Mouse (Mus musculus) macrophage (primary cell): Measurements from ENCODE around the gene Ern1. TPM values are rescaled to one million over a fixed set of nuclear protein-coding genes. Genes with fewer than 3 reads are reported as not detected.

Source experiments
- H3K27ac ChIP-seq: fragments of 350-480 bp; formaldehyde crosslinking; 2 replicates; pipeline ENCODE4 v1.9.0; 2021
- H3K36me3 ChIP-seq: fragments of 350-480 bp; formaldehyde crosslinking; 2 replicates; pipeline ENCODE4 v1.9.0; 2021; ENCODE audit errors: inconsistent target
- H3K4me3 ChIP-seq: fragments of 350-480 bp; formaldehyde crosslinking; 2 replicates; pipeline ENCODE4 v1.9.0; 2021; ENCODE audit errors: inconsistent target
- H3K79me2 ChIP-seq: fragments of 350-480 bp; formaldehyde crosslinking; 2 replicates; pipeline ENCODE4 v1.9.0; 2021; ENCODE audit errors: inconsistent target
- WGBS: methylation state at CpG from one replicate; pipeline ENCODE4 v1.1.7; 2026; ENCODE audit warnings: inconsistent platforms; ENCODE audit not compliant: missing documents; 5-methylcytosine and 5-hydroxymethylcytosine counted together
- polyA plus RNA-seq: library from polyadenylated mRNA; stranded (reverse); fragments of 250-400 nt; gene quantifications from 3 replicates; pipeline ENCODE4 v1.2.4, GENCODE M21; 2018; ENCODE audit warnings: inconsistent platforms

Gene Ern1
- polyA plus RNA-seq, 1 experiment from 2014 or later: 18.0 TPM

GRCm38 (mm10) chr11:106514446-106514845 lies 26.8 kb upstream of the Ern1 start:
- Histone ChIP-seq H3K36me3 (peaks cover 38% of the 10 kb centered on the region), H3K79me2 (no peaks in the 10 kb centered on the region), H3K27ac (no peak overlapping the region), H3K4me3 (no peak overlapping the region)
- 83% methylated on average over 5 of the region's 5 CpGs for WGBS

GRCm38 (mm10) chr11:106513166-106513565 lies 25.5 kb upstream of the Ern1 start:
- Histone ChIP-seq H3K27ac (no peak overlapping the region), H3K36me3 (peaks cover 36% of the 10 kb centered on the region), H3K79me2 (no peaks in the 10 kb centered on the region), H3K4me3 (no peak overlapping the region)
- WGBS: 84% methylated on average over 2 of the region's 2 CpGs

DNA sequence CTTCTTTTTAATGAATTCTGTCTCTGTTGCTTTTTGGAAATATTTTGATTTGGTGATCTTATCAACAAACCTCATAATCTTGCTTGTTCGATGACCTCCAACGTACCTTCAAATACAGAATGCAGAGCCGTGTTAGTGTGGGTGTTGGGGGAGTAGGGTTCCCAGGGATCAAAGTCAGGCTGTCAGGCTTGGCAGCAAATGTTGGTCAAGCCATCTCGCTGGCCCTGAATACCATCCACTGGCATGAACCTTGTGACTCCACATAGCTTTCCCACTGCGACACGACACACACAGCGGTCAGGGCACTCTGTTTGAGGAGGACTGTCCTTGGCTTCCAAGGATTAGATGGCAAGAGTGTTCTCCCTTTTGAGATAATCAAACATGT lies 24.3 kb upstream of the Ern1 start:
- Histone ChIP-seq H3K79me2 (no peaks in the 10 kb centered on the region), H3K4me3 (no peak overlapping the region), H3K27ac (no peak overlapping the region), H3K36me3 (peaks cover 28% of the 10 kb centered on the region; the same call in 1 of the 2 replicates)
- 97% methylated on average over 7 of the region's 7 CpGs for WGBS

GRCm38 (mm10) chr11:106511236-106512005 lies 23.8 kb upstream of the Ern1 start:
- H3K36me3 ChIP-seq: peaks cover 26% of the 10 kb centered on the region; the same call in 1 of the 2 replicates
- no peak overlapping the region for H3K4me3 ChIP-seq
- H3K79me2 ChIP-seq: no peaks in the 10 kb centered on the region
- WGBS: 92% methylated on average over 13 of the region's 14 CpGs
- H3K27ac ChIP-seq: no peak overlapping the region

DNA sequence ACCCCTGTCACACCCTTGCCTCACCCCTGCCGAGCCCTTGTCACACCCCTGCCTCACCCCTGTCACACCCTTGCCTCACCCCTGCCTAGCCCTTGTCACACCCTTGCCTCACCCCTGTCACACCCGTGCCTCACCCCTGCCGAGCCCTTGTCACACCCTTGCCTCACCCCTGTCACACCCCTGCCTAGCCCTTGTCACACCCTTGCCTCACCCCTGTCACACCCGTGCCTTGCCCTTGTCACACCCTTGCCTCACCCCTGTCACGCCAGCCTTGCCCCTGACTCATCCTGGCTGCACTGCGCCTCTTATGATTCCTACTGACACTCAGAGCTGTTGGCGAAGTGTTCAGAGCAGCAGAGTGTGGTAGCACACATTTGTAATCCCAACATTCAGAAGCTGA lies 20.0 kb upstream of the Ern1 start:
- Histone ChIP-seq H3K4me3 (no peak overlapping the region), H3K36me3 (peaks cover 21% of the 10 kb centered on the region; the same call in 1 of the 2 replicates), H3K79me2 (no peaks in the 10 kb centered on the region), H3K27ac (no peak overlapping the region)
- WGBS: 86% methylated on average over 7 of the region's 7 CpGs

DNA sequence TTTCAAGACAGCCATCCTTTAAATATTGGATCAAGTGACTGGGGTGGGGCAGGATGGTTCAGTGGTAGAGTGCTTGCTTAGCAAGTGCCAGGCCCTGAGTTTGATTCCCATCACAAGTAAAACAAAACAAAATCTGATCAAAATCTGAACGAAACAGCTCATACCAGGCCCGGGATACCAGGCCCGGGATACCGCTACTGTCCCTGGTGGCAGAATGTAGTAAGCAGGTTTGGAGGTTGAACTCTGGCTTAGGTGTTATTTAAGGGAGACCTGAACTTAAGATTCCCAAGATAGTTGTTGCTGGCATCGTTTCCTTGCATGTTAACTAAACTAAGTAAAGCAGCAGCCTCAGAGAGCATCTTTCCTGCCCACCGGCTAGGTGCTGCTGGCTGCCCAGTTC lies 18.6 kb upstream of the Ern1 start:
- no peaks in the 10 kb centered on the region for H3K79me2 ChIP-seq
- H3K36me3 ChIP-seq: peaks cover 12% of the 10 kb centered on the region; the same call in 1 of the 2 replicates
- WGBS: 98% methylated on average over 6 of the region's 6 CpGs
- H3K4me3 ChIP-seq: no peak overlapping the region
- H3K27ac ChIP-seq: no peak overlapping the region

GRCm38 (mm10) chr11:106504129-106504528 lies 16.5 kb upstream of the Ern1 start:
- H3K36me3 ChIP-seq: peaks cover 10% of the 10 kb centered on the region; the same call in 1 of the 2 replicates

GRCm38 (mm10) chr11:106503425-106503717 lies 15.7 kb upstream of the Ern1 start:
- H3K79me2 ChIP-seq: no peaks in the 10 kb centered on the region
- peaks cover 3% of the 10 kb centered on the region; the same call in 1 of the 2 replicates for H3K36me3 ChIP-seq
- H3K4me3 ChIP-seq: no peak overlapping the region
- WGBS: 86% methylated on average over 4 of the region's 4 CpGs
- H3K27ac ChIP-seq: no peak overlapping the region

More at GRCm38 (mm10) chr11:106504129-106504528, 16.5 kb upstream of the Ern1 start:
- Histone ChIP-seq H3K4me3 (no peak overlapping the region), H3K79me2 (no peaks in the 10 kb centered on the region), H3K27ac (no peak overlapping the region)

- no peak overlapping the region for H3K27ac ChIP-seq
These were observed 15.2 kb upstream of the Ern1 start for GRCm38 (mm10) chr11:106502631-106503424.

DNA sequence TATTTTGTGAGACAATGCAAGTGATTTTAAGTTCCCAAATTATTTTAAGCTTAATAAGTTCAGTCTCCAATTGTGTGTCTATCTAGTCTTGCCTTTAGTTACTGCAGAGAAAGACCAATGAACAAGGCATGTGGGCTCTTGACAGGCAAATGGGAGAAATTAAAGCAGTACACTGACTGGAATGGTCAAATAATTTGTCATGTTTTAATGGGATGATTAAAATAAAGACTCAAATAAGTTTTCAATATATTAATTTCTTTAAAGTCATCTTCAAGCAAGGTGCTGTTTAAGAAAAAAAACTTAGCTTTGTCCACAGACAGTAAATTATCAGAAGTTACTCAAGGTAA lies 14.5 kb upstream of the Ern1 start:
- Histone ChIP-seq H3K27ac (no peak overlapping the region), H3K79me2 (no peaks in the 10 kb centered on the region), H3K4me3 (no peak overlapping the region), H3K36me3 (peaks cover 3% of the 10 kb centered on the region; the same call in 1 of the 2 replicates)

More at GRCm38 (mm10) chr11:106502631-106503424, 15.2 kb upstream of the Ern1 start:
- no peak overlapping the region for H3K4me3 ChIP-seq
- peaks cover 3% of the 10 kb centered on the region; the same call in 1 of the 2 replicates for H3K36me3 ChIP-seq
- WGBS: 84% methylated on average over 13 of the region's 13 CpGs
- no peaks in the 10 kb centered on the region for H3K79me2 ChIP-seq

GRCm38 (mm10) chr11:106501308-106502158 lies 13.9 kb upstream of the Ern1 start:
- Histone ChIP-seq H3K36me3 (peaks cover 3% of the 10 kb centered on the region; the same call in 1 of the 2 replicates), H3K4me3 (peak overlapping the region; percentile 93), H3K27ac (peak overlapping the region; percentile 87), H3K79me2 (no peaks in the 10 kb centered on the region)
- 11% methylated on average over 22 of the region's 22 CpGs for WGBS

GRCm38 (mm10) chr11:106500393-106501307 lies 13.0 kb upstream of the Ern1 start:
- Histone ChIP-seq H3K4me3 (peak overlapping the region; percentile 93), H3K79me2 (no peaks in the 10 kb centered on the region), H3K36me3 (0 out of 2 replicates have a peak, but pooled peaks cover 3% of the 10 kb centered on the region), H3K27ac (peak overlapping the region; percentile 87)
- WGBS: 1% methylated on average over 49 of the region's 55 CpGs

DNA sequence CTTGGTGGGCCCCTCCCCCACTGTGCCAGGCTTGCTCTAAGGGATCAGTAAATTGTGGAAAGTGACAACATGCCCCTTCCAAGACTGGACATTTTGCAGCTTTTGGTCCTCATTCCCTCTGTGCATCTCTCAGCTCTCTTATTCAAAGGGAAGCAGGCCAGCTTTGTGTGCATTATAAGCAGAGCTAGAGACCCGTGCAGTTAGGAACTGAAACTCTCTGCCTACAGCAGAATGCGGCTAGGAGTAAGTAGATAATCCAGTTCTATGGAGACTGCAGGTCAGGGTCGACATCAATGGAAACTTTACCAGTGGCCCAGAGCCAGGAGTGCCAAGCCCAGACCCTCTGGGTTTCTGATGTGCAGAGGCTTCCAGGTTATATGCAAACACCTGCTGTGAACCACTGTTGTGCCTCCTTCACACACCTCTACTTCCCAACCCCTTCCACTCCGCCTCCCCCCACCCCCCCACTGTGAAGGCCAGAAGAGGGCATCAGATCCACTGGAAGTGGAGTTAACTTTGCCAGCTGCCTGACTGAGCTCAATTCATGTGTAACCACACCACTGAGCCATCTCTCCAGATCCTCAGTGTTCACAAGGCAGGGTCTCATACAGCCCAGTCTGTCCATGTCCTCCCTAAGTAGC lies 11.2 kb upstream of the Ern1 start:
- H3K36me3 ChIP-seq: 0 out of 2 replicates have a peak, but pooled peaks cover 3% of the 10 kb centered on the region
- H3K27ac ChIP-seq: peak overlapping the region; percentile 27
- H3K79me2 ChIP-seq: no peaks in the 10 kb centered on the region
- no peak overlapping the region for H3K4me3 ChIP-seq
- 32% methylated on average over 4 of the region's 4 CpGs for WGBS
